Mouse (Mus musculus): ENCODE measurements around the gene Psd4. TPM values are rescaled to one million over a fixed set of nuclear protein-coding genes. Genes with fewer than 3 reads are reported as not detected.

The Psd4 gene
- polyA plus RNA-seq, 1 experiment from 2014 or later, result 5.4 TPM

DNA sequence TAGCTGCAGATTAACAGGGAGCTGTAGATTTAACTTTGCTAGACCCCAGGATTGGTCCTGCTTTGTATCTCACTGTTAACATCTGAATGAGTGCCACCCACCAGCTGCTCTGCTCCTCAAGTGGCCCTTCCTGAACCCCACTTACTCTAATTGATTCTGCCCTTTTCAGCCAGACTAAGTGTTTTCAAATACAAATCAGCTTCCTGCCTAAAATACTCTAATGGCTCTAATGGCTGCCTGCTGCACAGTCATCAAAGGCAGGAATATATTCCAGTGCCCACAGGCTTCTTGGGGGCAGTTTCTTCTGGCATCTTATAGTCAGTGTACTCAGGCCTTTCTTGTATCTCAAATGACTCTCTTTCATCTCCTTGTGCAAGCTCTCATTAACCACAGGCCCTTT is 74.5 kb downstream of the Psd4 start:
- TF ChIP-seq CTCF (IDR thresholded peaks at IDR 0.05; ENCODE audit: low read depth), result no peak
- H3K4me2 ChIP-seq (replicated peaks; ENCODE audit: low read depth), result no peak overlapping the region
- ATAC-seq, result no peak
- no peak overlapping the region for H3K4me3 ChIP-seq (ENCODE audit: low read depth, low read length)
- H3K27me3 ChIP-seq (replicated peaks; ENCODE audit: control insufficient read depth, insufficient read depth, low read length), result no peaks in the 10 kb centered on the region
- no peaks in the 10 kb centered on the region; the same call in 1 of the 2 replicates for H3K4me1 ChIP-seq (replicated peaks; ENCODE audit: control insufficient read depth, insufficient read depth, low read length)
- H3K27ac ChIP-seq (ENCODE audit: low read depth, low read length), result no peak overlapping the region
- no peaks in the 10 kb centered on the region for H3K9me3 ChIP-seq (ENCODE audit: control insufficient read depth)
- H3K36me3 ChIP-seq (ENCODE audit: control insufficient read depth, insufficient read depth), result no peaks in the 10 kb centered on the region
- no peak overlapping the region for H3K9ac ChIP-seq (ENCODE audit: low read depth, low read length)

GRCm38 (mm10) chr2:24442303-24442925 is 75.0 kb downstream of the Psd4 start:
- no peak for ATAC-seq
- no peak for TF ChIP-seq CTCF (IDR thresholded peaks at IDR 0.05; ENCODE audit: low read depth)
- Histone ChIP-seq H3K27me3 (replicated peaks; ENCODE audit: control insufficient read depth, insufficient read depth, low read length) (no peaks in the 10 kb centered on the region), H3K4me2 (replicated peaks; ENCODE audit: low read depth) (no peak overlapping the region), H3K9ac (ENCODE audit: low read depth, low read length) (no peak overlapping the region), H3K4me3 (ENCODE audit: low read depth, low read length) (no peak overlapping the region), H3K27ac (ENCODE audit: low read depth, low read length) (no peak overlapping the region), H3K4me1 (replicated peaks; ENCODE audit: control insufficient read depth, insufficient read depth, low read length) (no peaks in the 10 kb centered on the region; the same call in 1 of the 2 replicates), H3K36me3 (ENCODE audit: control insufficient read depth, insufficient read depth) (no peaks in the 10 kb centered on the region), H3K9me3 (ENCODE audit: control insufficient read depth) (no peaks in the 10 kb centered on the region)
- 71% methylated on average over 4 of the region's 4 CpGs for WGBS

DNA sequence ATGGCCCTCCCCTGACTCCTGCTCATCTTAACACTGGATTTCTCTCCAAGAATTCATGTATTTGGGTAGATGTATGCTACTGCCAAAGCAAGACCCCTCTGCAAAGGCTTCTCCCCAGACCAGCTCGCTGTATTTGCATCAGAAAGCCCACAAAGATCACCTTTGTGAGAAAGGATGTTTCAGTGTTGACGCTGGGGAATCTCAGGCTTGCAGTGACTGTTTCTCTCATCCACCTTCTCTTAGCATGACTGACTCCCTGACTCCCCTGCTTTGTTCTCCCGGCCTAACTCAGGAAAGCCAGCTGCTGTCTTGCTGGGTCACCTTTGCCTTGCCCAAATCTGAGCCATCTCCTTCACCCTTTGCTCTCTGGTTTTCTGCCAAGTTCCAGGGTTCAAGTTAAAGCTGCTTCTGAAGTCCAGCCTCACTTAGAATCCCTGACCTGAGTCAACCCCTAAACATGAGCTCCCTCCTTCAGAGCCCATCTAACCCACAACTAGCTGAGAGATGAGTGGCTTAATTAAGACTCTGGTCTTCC is 75.9 kb downstream of the Psd4 start:
- H3K27ac ChIP-seq (ENCODE audit: low read depth, low read length), result no peak overlapping the region
- H3K4me1 ChIP-seq (replicated peaks; ENCODE audit: control insufficient read depth, insufficient read depth, low read length), result no peaks in the 10 kb centered on the region; the same call in 1 of the 2 replicates
- no peaks in the 10 kb centered on the region for H3K27me3 ChIP-seq (replicated peaks; ENCODE audit: control insufficient read depth, insufficient read depth, low read length)
- 51% methylated on average over 3 of the region's 3 CpGs for WGBS
- TF ChIP-seq CTCF (IDR thresholded peaks at IDR 0.05; ENCODE audit: low read depth), result no peak
- no peaks in the 10 kb centered on the region for H3K9me3 ChIP-seq (ENCODE audit: control insufficient read depth)
- no peak for ATAC-seq
- H3K4me3 ChIP-seq (ENCODE audit: low read depth, low read length), result no peak overlapping the region
- H3K9ac ChIP-seq (ENCODE audit: low read depth, low read length), result no peak overlapping the region
- H3K36me3 ChIP-seq (ENCODE audit: control insufficient read depth, insufficient read depth), result no peaks in the 10 kb centered on the region
- H3K4me2 ChIP-seq (replicated peaks; ENCODE audit: low read depth), result no peak overlapping the region

- TF ChIP-seq CTCF (IDR thresholded peaks at IDR 0.05; ENCODE audit: low read depth), result no peak
- H3K9ac ChIP-seq (ENCODE audit: low read depth, low read length), result no peak overlapping the region
- 74% methylated on average over 4 of the region's 4 CpGs for WGBS
These were observed 81.7 kb downstream of the Psd4 start for GRCm38 (mm10) chr2:24449111-24449510.

DNA sequence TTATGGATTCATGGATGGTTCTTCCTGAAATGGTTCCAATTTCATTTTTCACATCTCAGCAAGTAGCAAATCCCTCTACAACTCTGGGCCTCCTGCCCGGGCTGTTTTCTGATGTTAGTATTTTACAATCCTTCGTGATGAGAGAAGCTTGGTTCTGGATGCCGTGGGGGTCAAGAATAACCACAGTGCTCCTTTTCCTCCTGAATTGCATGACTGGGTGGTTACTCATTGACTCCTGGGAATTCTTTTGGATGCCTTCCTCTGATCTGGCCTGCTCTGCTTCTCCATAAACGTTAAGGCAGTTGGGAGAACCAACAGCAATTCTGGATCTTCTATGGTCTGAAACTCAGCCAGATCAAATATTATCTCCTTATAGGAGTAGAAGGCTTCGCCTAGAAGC is 85.8 kb downstream of the Psd4 start:
- TF ChIP-seq CTCF (IDR thresholded peaks at IDR 0.05; ENCODE audit: low read depth), result no peak
- Histone ChIP-seq H3K9ac (ENCODE audit: low read depth, low read length) (no peak overlapping the region), H3K4me1 (replicated peaks; ENCODE audit: control insufficient read depth, insufficient read depth, low read length) (0 out of 2 replicates have a peak, but pooled peaks cover 9% of the 10 kb centered on the region), H3K9me3 (ENCODE audit: control insufficient read depth) (no peaks in the 10 kb centered on the region), H3K4me2 (replicated peaks; ENCODE audit: low read depth) (no peak overlapping the region), H3K36me3 (ENCODE audit: control insufficient read depth, insufficient read depth) (no peaks in the 10 kb centered on the region), H3K27ac (ENCODE audit: low read depth, low read length) (no peak overlapping the region), H3K4me3 (ENCODE audit: low read depth, low read length) (no peak overlapping the region), H3K27me3 (replicated peaks; ENCODE audit: control insufficient read depth, insufficient read depth, low read length) (no peaks in the 10 kb centered on the region)
- ATAC-seq, result no peak
- WGBS, result 67% methylated on average over 5 of the region's 5 CpGs

More at GRCm38 (mm10) chr2:24449111-24449510, 81.7 kb downstream of the Psd4 start:
- Histone ChIP-seq H3K36me3 (ENCODE audit: control insufficient read depth, insufficient read depth) (no peaks in the 10 kb centered on the region), H3K4me2 (replicated peaks; ENCODE audit: low read depth) (no peak overlapping the region), H3K27ac (ENCODE audit: low read depth, low read length) (no peak overlapping the region), H3K27me3 (replicated peaks; ENCODE audit: control insufficient read depth, insufficient read depth, low read length) (no peaks in the 10 kb centered on the region), H3K4me1 (replicated peaks; ENCODE audit: control insufficient read depth, insufficient read depth, low read length) (no peaks in the 10 kb centered on the region), H3K9me3 (ENCODE audit: control insufficient read depth) (no peaks in the 10 kb centered on the region), H3K4me3 (ENCODE audit: low read depth, low read length) (no peak overlapping the region)
- ATAC-seq, result no peak

GRCm38 (mm10) chr2:24454429-24455011 is 87.1 kb downstream of the Psd4 start:
- no peak for TF ChIP-seq CTCF (IDR thresholded peaks at IDR 0.05; ENCODE audit: low read depth)
- Histone ChIP-seq H3K27ac (ENCODE audit: low read depth, low read length) (peak overlapping the region; percentile 57), H3K9ac (ENCODE audit: low read depth, low read length) (no peak overlapping the region), H3K27me3 (replicated peaks; ENCODE audit: control insufficient read depth, insufficient read depth, low read length) (no peaks in the 10 kb centered on the region), H3K4me3 (ENCODE audit: low read depth, low read length) (no peak overlapping the region), H3K4me2 (replicated peaks; ENCODE audit: low read depth) (no peak overlapping the region; the same call in 1 of the 2 replicates), H3K36me3 (ENCODE audit: control insufficient read depth, insufficient read depth) (no peaks in the 10 kb centered on the region), H3K9me3 (ENCODE audit: control insufficient read depth) (no peaks in the 10 kb centered on the region), H3K4me1 (replicated peaks; ENCODE audit: control insufficient read depth, insufficient read depth, low read length) (0 out of 2 replicates have a peak, but pooled peaks cover 9% of the 10 kb centered on the region)
- WGBS, result 73% methylated on average over 1 of the region's 1 CpGs
- no peak for ATAC-seq
